Mouse (Mus musculus): ENCODE results near the gene Mrpl39.

Gene Mrpl39

DNA sequence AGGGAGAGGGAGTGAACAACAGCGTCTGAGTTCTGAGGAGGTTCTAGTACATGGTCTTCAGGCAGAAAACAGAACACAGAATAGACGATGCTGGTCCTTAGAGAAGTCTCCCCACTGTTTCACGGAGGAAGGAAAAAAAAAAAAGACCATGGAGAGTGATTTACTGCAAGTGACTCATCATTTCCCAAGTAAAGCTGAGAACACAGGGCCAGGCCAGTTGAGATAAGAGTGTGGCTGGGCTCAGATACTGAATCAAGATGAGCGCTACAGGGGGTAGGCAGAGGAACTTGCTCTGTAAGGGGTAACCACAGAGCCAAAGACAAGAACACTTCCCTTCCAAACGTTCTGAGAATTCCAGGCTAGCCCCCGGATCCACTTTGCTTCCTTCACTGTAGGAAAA is 36.8 kb downstream of the Mrpl39 start:
- DNase-seq (ENCODE audit: low spot score in 2 of 2) = no peak

DNA sequence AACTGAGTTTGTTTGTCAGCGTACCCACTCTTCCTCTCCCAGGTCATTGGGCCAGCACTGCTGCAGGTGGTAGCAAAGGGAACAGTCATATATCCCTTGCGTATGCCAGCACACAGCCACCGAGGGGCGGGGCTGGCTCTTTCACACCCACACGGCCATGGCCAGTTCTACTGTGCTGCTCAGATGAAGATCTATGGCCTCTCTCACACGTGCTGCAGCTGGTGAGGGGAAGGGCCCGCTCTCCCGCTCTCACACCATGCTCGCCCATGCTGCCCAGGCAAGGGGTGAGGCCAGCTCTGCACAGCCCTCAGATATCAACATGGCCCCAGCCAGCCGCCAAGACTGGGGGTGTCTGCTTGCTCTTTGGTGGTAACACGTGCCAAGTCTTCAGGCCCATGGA is 39.4 kb downstream of the Mrpl39 start:
- DNase-seq (ENCODE audit: low spot score in 2 of 2) = no peak

GRCm38 (mm10) chr16:84681991-84682390 is 53.6 kb downstream of the Mrpl39 start:
- DNase-seq (ENCODE audit: low spot score in 2 of 2) = no peak

GRCm38 (mm10) chr16:84680760-84681159 is 54.8 kb downstream of the Mrpl39 start:
- no peak for DNase-seq (ENCODE audit: low spot score in 2 of 2)

- no peak for DNase-seq (ENCODE audit: low spot score in 2 of 2)
Observed at GRCm38 (mm10) chr16:84677292-84677691, 58.2 kb downstream of the Mrpl39 start.
